Mouse (Mus musculus) stomach, postnatal 0 days (tissue): Measurements from ENCODE around the gene Ppp2r5d.

Experiments
- CTCF ChIP-seq: IDR thresholded peaks from 2 replicates; pipeline ENCODE4 v1.5.1; 2016; ENCODE audit warnings: antibody characterized with exemption, low read depth, mild to moderate bottlenecking, moderate library complexity
- EP300 ChIP-seq: optimal IDR thresholded peaks from 2 replicates; pipeline ENCODE3; 2016; ENCODE audit warnings: antibody characterized with exemption

- TF ChIP-seq EP300 = no peak
- TF ChIP-seq CTCF = no peak
Observed at GRCm38 (mm10) chr17:46673850-46674529, 30.9 kb downstream of the Ppp2r5d start, which contains the start of gene Rrp36.
